Mouse (Mus musculus) thymus, adult 2 months (tissue): ENCODE results near the gene Fndc3b. TPM values are rescaled to one million over a fixed set of nuclear protein-coding genes. Genes with fewer than 3 reads are reported as not detected.

Experiments used
- DNase-seq: peaks from one replicate; pipeline ENCODE4 v3.0.0; 2021
- H3K27ac ChIP-seq: fragments of 200-500 bp; 2 replicates; pipeline ENCODE4 v1.5.1; 2012; ENCODE audit warnings: low read length, control low read depth; ENCODE audit not compliant: control insufficient read depth, insufficient read depth
- H3K27me3 ChIP-seq: fragments of 200-500 bp; 2 replicates; pipeline ENCODE4 v1.6.1; 2012; ENCODE audit warnings: mild to moderate bottlenecking, low read length, moderate library complexity, mixed read lengths; ENCODE audit not compliant: control insufficient read depth, insufficient read depth
- H3K36me3 ChIP-seq: fragments of 200-500 bp; 2 replicates; pipeline ENCODE4 v1.6.1; 2012; ENCODE audit warnings: mild to moderate bottlenecking, low read length, moderate library complexity; ENCODE audit not compliant: control insufficient read depth, insufficient read depth
- H3K4me1 ChIP-seq: fragments of 200-500 bp; replicated peaks from 2 replicates; pipeline ENCODE4 v1.6.1; 2012; ENCODE audit warnings: low read length; ENCODE audit not compliant: control insufficient read depth, insufficient read depth
- H3K4me3 ChIP-seq: fragments of 200-500 bp; 2 replicates; pipeline ENCODE4 v1.5.1; 2012; ENCODE audit warnings: mild to moderate bottlenecking, low read length, control low read depth, moderate library complexity; ENCODE audit not compliant: control insufficient read depth, insufficient read depth
- CTCF ChIP-seq: fragments of 200-500 bp; IDR thresholded peaks from 2 replicates; pipeline ENCODE4 v1.5.1; 2012; ENCODE audit warnings: mild to moderate bottlenecking, control low read depth, low read length, moderate library complexity, borderline replicate concordance; ENCODE audit not compliant: control insufficient read depth, poor library complexity, insufficient read depth; ENCODE audit errors: extremely low read depth
- POLR2A ChIP-seq: fragments of 200-500 bp; IDR thresholded peaks from 2 replicates; pipeline ENCODE4 v1.6.1; 2012; ENCODE audit warnings: mild to moderate bottlenecking, low read length, control low read depth, moderate library complexity; ENCODE audit not compliant: control insufficient read depth, poor library complexity, insufficient read depth; ENCODE audit errors: extremely low read depth
- WGBS: fragments of 180-500 bp; shearing (Covaris S2); methylation state at CpG from one replicate; pipeline ENCODE4 v1.1.7; 2018; 5-methylcytosine and 5-hydroxymethylcytosine counted together
- polyA plus RNA-seq: library from polyadenylated mRNA; depleted of rRNA; stranded (reverse); fragments of >200 nt; gene quantifications from 2 replicates; pipeline ENCODE4 v1.2.3, GENCODE M21; 2012

Fndc3b gene
- polyA plus RNA-seq, 1 experiment: 4.7 TPM

- no peak for DNase-seq
- Histone ChIP-seq H3K4me3 (no peak overlapping the region), H3K27me3 (no peaks in the 10 kb centered on the region), H3K4me1 (peaks cover under 1% of the 10 kb centered on the region; the same call in 1 of the 2 replicates), H3K36me3 (no peaks in the 10 kb centered on the region), H3K27ac (no peak overlapping the region)
- TF ChIP-seq POLR2A (no peak), CTCF (no peak)
- WGBS: 95% methylated on average over 8 of the region's 8 CpGs
Observed at GRCm38 (mm10) chr3:27469971-27470370, 241.1 kb downstream of the Fndc3b start.

- WGBS: 92% methylated on average over 11 of the region's 11 CpGs
- H3K4me3 ChIP-seq: no peak overlapping the region
- H3K27me3 ChIP-seq: no peaks in the 10 kb centered on the region
- H3K4me1 ChIP-seq: peaks cover 20% of the 10 kb centered on the region
- H3K36me3 ChIP-seq: no peaks in the 10 kb centered on the region
- TF ChIP-seq CTCF: no peak
- no peak for TF ChIP-seq POLR2A
- peak; percentile 67 for DNase-seq
- H3K27ac ChIP-seq: no peak overlapping the region
Observed at GRCm38 (mm10) chr3:27467505-27468020, 243.5 kb downstream of the Fndc3b start.

- WGBS: 80% methylated on average over 7 of the region's 7 CpGs
- Histone ChIP-seq H3K27me3 (no peaks in the 10 kb centered on the region), H3K27ac (no peak overlapping the region), H3K4me1 (peaks cover 30% of the 10 kb centered on the region), H3K36me3 (no peaks in the 10 kb centered on the region), H3K4me3 (no peak overlapping the region)
- TF ChIP-seq POLR2A: no peak
- no peak for TF ChIP-seq CTCF
- peak; percentile 67 for DNase-seq
Observed at GRCm38 (mm10) chr3:27466297-27466901, 244.7 kb downstream of the Fndc3b start.

- TF ChIP-seq POLR2A: no peak
- TF ChIP-seq CTCF: no peak
- H3K27ac ChIP-seq: peak overlapping the region; percentile 86
- H3K4me3 ChIP-seq: no peak overlapping the region
- H3K36me3 ChIP-seq: no peaks in the 10 kb centered on the region
- peak; percentile 30 for DNase-seq
- H3K27me3 ChIP-seq: no peaks in the 10 kb centered on the region
- 51% methylated on average over 7 of the region's 7 CpGs for WGBS
- H3K4me1 ChIP-seq: peaks cover 37% of the 10 kb centered on the region
Observed at GRCm38 (mm10) chr3:27463373-27463772, 247.7 kb downstream of the Fndc3b start.

- DNase-seq: peak; percentile 32
- WGBS: 29% methylated on average over 15 of the region's 15 CpGs
- Histone ChIP-seq H3K27me3 (no peaks in the 10 kb centered on the region), H3K36me3 (no peaks in the 10 kb centered on the region), H3K4me1 (peaks cover 41% of the 10 kb centered on the region), H3K4me3 (peak overlapping the region; percentile 3; the same call in 1 of the 2 replicates), H3K27ac (peak overlapping the region; percentile 86)
- no peak for TF ChIP-seq CTCF
- TF ChIP-seq POLR2A: no peak
Observed at GRCm38 (mm10) chr3:27462934-27463333, 248.2 kb downstream of the Fndc3b start.

- H3K4me1 ChIP-seq: peaks cover 42% of the 10 kb centered on the region
- TF ChIP-seq CTCF (no peak), POLR2A (no peak)
- H3K27ac ChIP-seq: peak overlapping the region; percentile 99
- peak overlapping the region; percentile 12 for H3K4me3 ChIP-seq
- DNase-seq: peak; percentile 46
- 26% methylated on average over 9 of the region's 9 CpGs for WGBS
- no peaks in the 10 kb centered on the region for H3K36me3 ChIP-seq
- H3K27me3 ChIP-seq: no peaks in the 10 kb centered on the region
Observed at GRCm38 (mm10) chr3:27462316-27462902, 248.7 kb downstream of the Fndc3b start.
